Mouse (Mus musculus): ENCODE data around the gene Blcap. TPM values are rescaled to one million over a fixed set of nuclear protein-coding genes. Genes with fewer than 3 reads are reported as not detected.
"Not testable (repeated sequence)": the region's sequence is repeated elsewhere in the genome, so short reads cannot be mapped to it uniquely, and the experiment has no call there.

The Blcap gene
- 58.0 and 66.9 TPM in 2 replicates for polyA plus RNA-seq (2016; fragmentation: Nextera tagmentation; extraction: Ambion mirVana)

- no peak within 1 kb of the TSS for H3K4me3 ChIP-seq
- no peaks in the 10 kb centered on the region for H3K9me3 ChIP-seq (replicated peaks)
- H3K27ac ChIP-seq = peak within 1 kb of the TSS; percentile 36; the same call in 1 of the 2 replicates
- DNase-seq (ENCODE audit: low spot score) = peak; percentile 67
- H3K27me3 ChIP-seq (ENCODE audit: low read depth, poor library complexity, severe bottlenecking) = no peaks in the 10 kb centered on the region
- 11% methylated on average over 6 of the region's 6 CpGs for WGBS
- H3K4me1 ChIP-seq = peaks cover 25% of the 10 kb centered on the region
- H3K36me3 ChIP-seq = no peaks in the 10 kb centered on the region
Observed at GRCm38 (mm10) chr2:157571224-157571832, at the start of gene Blcap. Blcap (minus strand) TSS chr2:157571274.

- no peak for DNase-seq (ENCODE audit: low spot score)
Observed at GRCm38 (mm10) chr2:157618393-157618792, 47.3 kb upstream of the Blcap start.

GRCm38 (mm10) chr2:157613997-157614396, 42.9 kb upstream of the Blcap start:
- peaks cover 20% of the 10 kb centered on the region; the same call in 1 of the 2 replicates for H3K27me3 ChIP-seq (ENCODE audit: low read depth, poor library complexity, severe bottlenecking)
- no peak overlapping the region for H3K27ac ChIP-seq
- DNase-seq (ENCODE audit: low spot score) = no peak
- no peaks in the 10 kb centered on the region for H3K36me3 ChIP-seq
- no peak overlapping the region for H3K4me3 ChIP-seq
- H3K4me1 ChIP-seq = peaks cover 7% of the 10 kb centered on the region
- H3K9me3 ChIP-seq (replicated peaks) = no peaks in the 10 kb centered on the region
- 17% methylated on average over 10 of the region's 11 CpGs for WGBS

More at GRCm38 (mm10) chr2:157618393-157618792, 47.3 kb upstream of the Blcap start:
- no peaks in the 10 kb centered on the region for H3K36me3 ChIP-seq
- no peaks in the 10 kb centered on the region for H3K9me3 ChIP-seq (replicated peaks)
- H3K27me3 ChIP-seq (ENCODE audit: low read depth, poor library complexity, severe bottlenecking) = peaks cover 7% of the 10 kb centered on the region; the same call in 1 of the 2 replicates
- no peak overlapping the region for H3K4me3 ChIP-seq
- H3K27ac ChIP-seq = no peak overlapping the region
- 83% methylated on average over 4 of the region's 4 CpGs for WGBS
- H3K4me1 ChIP-seq = peaks cover 7% of the 10 kb centered on the region

DNA sequence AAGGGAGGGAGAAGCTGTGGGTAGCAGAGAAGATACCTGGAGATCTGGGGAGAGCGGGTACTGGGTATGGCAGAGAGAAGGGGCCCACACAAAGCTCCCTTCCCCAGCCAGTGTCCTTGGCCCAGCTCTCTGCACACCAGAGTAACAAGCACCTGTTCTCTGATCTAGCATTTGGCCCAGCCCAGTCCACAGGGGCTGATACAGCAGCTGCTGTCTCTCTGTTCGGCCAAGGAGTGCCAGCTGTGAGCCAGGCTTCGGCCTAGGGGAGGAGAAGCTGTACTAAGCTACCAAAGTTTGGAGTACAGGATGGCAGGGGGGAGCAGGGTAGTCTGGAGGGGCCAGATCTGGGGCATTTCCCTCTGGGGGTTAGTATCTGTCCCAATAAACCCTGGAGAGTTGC, 40.7 kb upstream of the Blcap start:
- H3K9me3 ChIP-seq (replicated peaks) = no peaks in the 10 kb centered on the region
- no peak for DNase-seq (ENCODE audit: low spot score)
- peaks cover 20% of the 10 kb centered on the region; the same call in 1 of the 2 replicates for H3K27me3 ChIP-seq (ENCODE audit: low read depth, poor library complexity, severe bottlenecking)
- no peak overlapping the region for H3K27ac ChIP-seq
- no peak overlapping the region for H3K4me3 ChIP-seq
- no peaks in the 10 kb centered on the region for H3K36me3 ChIP-seq
- peaks cover 15% of the 10 kb centered on the region for H3K4me1 ChIP-seq
- WGBS = 85% methylated on average over 3 of the region's 3 CpGs

DNA sequence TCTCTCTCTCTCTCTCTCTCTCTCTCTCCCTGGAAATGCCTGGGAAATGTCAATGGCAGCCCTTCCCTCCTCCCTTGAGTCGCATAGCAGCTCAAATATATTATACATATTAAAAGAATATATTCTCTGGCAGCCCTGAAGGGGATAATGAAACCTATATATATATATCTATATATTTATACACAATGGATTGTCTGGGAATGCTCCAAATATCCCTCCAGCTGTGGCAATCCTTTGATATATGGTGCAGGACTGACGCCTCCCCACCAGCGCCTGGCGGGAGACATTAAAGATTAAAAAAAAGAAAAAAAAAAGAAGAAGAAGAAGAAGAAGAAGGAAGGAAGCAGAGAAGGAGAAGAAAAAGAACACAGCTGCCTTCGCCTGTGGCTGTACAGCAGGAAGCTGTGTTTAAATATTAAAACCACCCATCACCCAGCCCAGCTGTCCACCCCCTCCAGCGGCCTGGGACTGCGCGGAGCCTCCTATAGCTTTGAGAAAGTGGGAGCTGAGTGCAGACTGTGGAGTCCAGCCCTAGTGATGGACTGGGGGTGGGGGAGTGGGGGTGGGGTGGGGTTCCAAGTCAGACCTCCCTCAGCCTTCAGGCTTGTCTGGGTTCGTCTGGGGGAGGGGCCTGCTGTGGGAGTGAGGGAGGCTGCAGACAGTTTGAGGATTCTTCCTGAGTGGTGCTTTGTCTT, 36.6 kb upstream of the Blcap start:
- Histone ChIP-seq H3K27ac (no peak overlapping the region), H3K27me3 (ENCODE audit: low read depth, poor library complexity, severe bottlenecking) (peaks cover 22% of the 10 kb centered on the region), H3K9me3 (replicated peaks) (no peaks in the 10 kb centered on the region), H3K4me3 (no peak overlapping the region), H3K36me3 (no peaks in the 10 kb centered on the region), H3K4me1 (peaks cover 15% of the 10 kb centered on the region)
- no peak for DNase-seq (ENCODE audit: low spot score)
- 60% methylated on average over 9 of the region's 9 CpGs for WGBS

- H3K36me3 ChIP-seq = no peaks in the 10 kb centered on the region
Observed at GRCm38 (mm10) chr2:157605025-157605675, 34.1 kb upstream of the Blcap start.

GRCm38 (mm10) chr2:157601435-157601839, 30.4 kb upstream of the Blcap start:
- H3K27ac ChIP-seq = no peak overlapping the region
- H3K9me3 ChIP-seq (replicated peaks) = no peaks in the 10 kb centered on the region
- H3K4me1 ChIP-seq = peaks cover 7% of the 10 kb centered on the region; the same call in 1 of the 2 replicates
- WGBS = 79% methylated on average over 6 of the region's 6 CpGs
- no peak for DNase-seq (ENCODE audit: low spot score)
- H3K4me3 ChIP-seq = no peak overlapping the region
- peaks cover 16% of the 10 kb centered on the region for H3K27me3 ChIP-seq (ENCODE audit: low read depth, poor library complexity, severe bottlenecking)
- H3K36me3 ChIP-seq = no peaks in the 10 kb centered on the region

More at GRCm38 (mm10) chr2:157605025-157605675, 34.1 kb upstream of the Blcap start:
- DNase-seq (ENCODE audit: low spot score) = peak; percentile 95
- Histone ChIP-seq H3K27ac (no peak overlapping the region), H3K27me3 (ENCODE audit: low read depth, poor library complexity, severe bottlenecking) (peaks cover 16% of the 10 kb centered on the region), H3K4me1 (peaks cover 15% of the 10 kb centered on the region), H3K9me3 (replicated peaks) (no peaks in the 10 kb centered on the region), H3K4me3 (no peak overlapping the region)
- WGBS = 6% methylated on average over 18 of the region's 18 CpGs

GRCm38 (mm10) chr2:157596876-157597566, 25.9 kb upstream of the Blcap start:
- Histone ChIP-seq H3K36me3 (no peaks in the 10 kb centered on the region), H3K4me1 (no peaks in the 10 kb centered on the region), H3K4me3 (no peak overlapping the region), H3K27me3 (ENCODE audit: low read depth, poor library complexity, severe bottlenecking) (no peaks in the 10 kb centered on the region), H3K9me3 (replicated peaks) (no peaks in the 10 kb centered on the region), H3K27ac (no peak overlapping the region)
- DNase-seq (ENCODE audit: low spot score) = no peak
- 64% methylated on average over 22 of the region's 22 CpGs for WGBS

GRCm38 (mm10) chr2:157585351-157585750, 14.3 kb upstream of the Blcap start:
- H3K27me3 ChIP-seq (ENCODE audit: low read depth, poor library complexity, severe bottlenecking); H3K4me1 ChIP-seq; H3K27ac ChIP-seq; H3K9me3 ChIP-seq (replicated peaks); H3K36me3 ChIP-seq; H3K4me3 ChIP-seq; DNase-seq (ENCODE audit: low spot score): not testable (repeated sequence)
- 32% methylated on average over 7 of the region's 7 CpGs for WGBS

DNA sequence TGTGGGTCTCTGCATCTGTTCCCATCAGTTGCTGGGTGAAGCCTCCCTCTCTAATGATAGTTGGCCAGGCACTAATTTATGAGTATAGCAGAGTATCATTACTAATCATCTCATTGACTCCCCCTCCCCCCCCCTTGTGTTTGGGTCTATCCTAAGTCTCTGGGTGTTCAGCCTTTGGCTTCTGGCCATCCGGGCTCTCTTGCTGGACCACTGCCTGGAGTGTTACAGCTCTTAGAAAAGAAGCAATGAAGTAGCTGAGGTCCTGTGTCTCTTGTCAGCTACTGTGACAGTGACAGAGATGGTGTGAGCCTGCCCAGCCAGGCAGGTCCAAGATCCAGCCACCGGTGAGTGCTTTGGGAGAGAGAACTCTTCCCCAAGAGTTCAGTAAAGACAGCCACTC, 1.7 kb upstream of the Blcap start:
- H3K9me3 ChIP-seq (replicated peaks) = no peaks in the 10 kb centered on the region
- WGBS = 73% methylated on average over 2 of the region's 2 CpGs
- H3K4me1 ChIP-seq = peaks cover 14% of the 10 kb centered on the region
- H3K36me3 ChIP-seq = no peaks in the 10 kb centered on the region
- no peak for DNase-seq (ENCODE audit: low spot score)
- no peak overlapping the region for H3K4me3 ChIP-seq
- no peak overlapping the region for H3K27ac ChIP-seq
- no peaks in the 10 kb centered on the region for H3K27me3 ChIP-seq (ENCODE audit: low read depth, poor library complexity, severe bottlenecking)

- no peak overlapping the region for H3K4me3 ChIP-seq
- H3K4me1 ChIP-seq = peaks cover 29% of the 10 kb centered on the region
- no peak overlapping the region for H3K27ac ChIP-seq
- DNase-seq (ENCODE audit: low spot score) = no peak
- 73% methylated on average over 9 of the region's 9 CpGs for WGBS
- no peaks in the 10 kb centered on the region for H3K9me3 ChIP-seq (replicated peaks)
- no peaks in the 10 kb centered on the region for H3K27me3 ChIP-seq (ENCODE audit: low read depth, poor library complexity, severe bottlenecking)
- no peaks in the 10 kb centered on the region for H3K36me3 ChIP-seq
Observed at GRCm38 (mm10) chr2:157569796-157570485, 1.1 kb downstream of the Blcap start.

- DNase-seq (ENCODE audit: low spot score) = no peak
- H3K27ac ChIP-seq = no peak overlapping the region
- 43% methylated on average over 2 of the region's 2 CpGs for WGBS
Observed at GRCm38 (mm10) chr2:157568881-157569280, 2.2 kb downstream of the Blcap start.

More at GRCm38 (mm10) chr2:157568881-157569280, 2.2 kb downstream of the Blcap start:
- H3K4me1 ChIP-seq = peaks cover 40% of the 10 kb centered on the region
- H3K9me3 ChIP-seq (replicated peaks) = no peaks in the 10 kb centered on the region
- no peaks in the 10 kb centered on the region for H3K27me3 ChIP-seq (ENCODE audit: low read depth, poor library complexity, severe bottlenecking)
- H3K36me3 ChIP-seq = peaks cover 8% of the 10 kb centered on the region
- no peak overlapping the region for H3K4me3 ChIP-seq
